Mouse (Mus musculus) liver, postnatal 0 days (tissue): ENCODE data around the gene Polr1e.

ENCODE experiments used
- CTCF ChIP-seq: sonication (generic); IDR thresholded peaks from 2 replicates; pipeline ENCODE4 v1.5.1; 2016; ENCODE audit warnings: antibody characterized with exemption, low read depth
- EP300 ChIP-seq: IDR thresholded peaks from 2 replicates; pipeline ENCODE4 v1.6.1; 2016; ENCODE audit warnings: antibody characterized with exemption, low read depth, mild to moderate bottlenecking

DNA sequence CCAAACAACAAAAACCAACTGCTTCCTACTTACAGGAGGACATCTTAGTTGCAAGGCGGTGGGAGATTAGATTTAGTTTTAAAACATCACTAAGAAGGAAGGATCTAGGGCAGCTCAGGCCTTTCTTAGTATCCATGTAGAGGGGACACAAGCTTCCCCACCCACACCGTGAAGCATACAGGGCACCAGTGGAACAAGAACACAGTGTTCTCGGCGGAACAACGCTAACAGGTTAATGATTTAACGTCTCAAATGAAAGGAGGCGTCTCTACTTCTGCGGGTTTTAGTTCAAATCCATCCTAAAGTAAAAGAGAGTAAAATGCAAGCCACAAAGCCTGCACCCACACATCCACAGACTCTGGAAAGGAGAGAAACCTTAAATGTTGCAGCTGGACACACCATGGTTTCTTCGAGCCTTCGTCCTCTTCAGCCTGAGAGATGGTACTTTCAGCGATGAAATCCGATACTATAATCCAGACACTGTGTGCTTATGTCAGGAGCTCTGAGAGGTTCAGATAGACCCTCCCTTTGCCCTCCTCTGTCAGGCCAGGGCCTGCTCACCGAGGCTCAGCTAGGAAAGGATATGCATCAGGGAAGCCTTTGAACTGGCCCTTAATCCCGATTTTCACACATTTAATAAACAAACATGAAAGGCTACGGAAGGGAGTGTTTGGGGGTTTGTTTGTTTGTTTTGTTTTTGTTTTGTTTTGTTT is 54.0 kb downstream of the Polr1e start:
- TF ChIP-seq CTCF: no peak
- no peak for TF ChIP-seq EP300
